Mouse (Mus musculus) myocyte (in vitro differentiated cells): ENCODE measurements at regions not wholly inside any gene's neighbourhood (a gene's known extent, or its start where the extent isn't known, plus 50 kb on each side); places are given as distances from the start of the nearest gene placed in this dataset.

Experiments
- MYOD1 ChIP-seq, 3 experiments: IDR thresholded peaks; one replicate each; pipeline ENCODE4 v1.6.1; 2011; ENCODE audit warnings: control low read depth in 2 of 3, low read depth in 2 of 3, mild to moderate bottlenecking in 2 of 3, moderate library complexity in 1 of 3; ENCODE audit not compliant: insufficient read length in 2 of 3, control insufficient read depth in 1 of 3
- POLR2A ChIP-seq: IDR thresholded peaks from one replicate; pipeline ENCODE4 v1.6.1; 2011; ENCODE audit warnings: low read depth, mild to moderate bottlenecking, control low read depth, moderate library complexity; ENCODE audit not compliant: insufficient read length
- TCF12 ChIP-seq: IDR thresholded peaks from one replicate; pipeline ENCODE4 v1.6.1; 2011; ENCODE audit warnings: mild to moderate bottlenecking, control low read depth; ENCODE audit not compliant: poor library complexity, insufficient read depth, severe bottlenecking

- TF ChIP-seq POLR2A: no peak
- no peak for TF ChIP-seq MYOD1 (IDR thresholded peaks at IDR 0.05; ENCODE audit: control insufficient read depth in 1 of 3, insufficient read length in 2 of 3, low read depth in 2 of 3)
- TF ChIP-seq TCF12: no peak
These were observed 192.8 kb downstream of the Lmo4 start for GRCm38 (mm10) chr3:144012173-144012572.
